Mouse (Mus musculus) liver, embryonic 16.5 days (tissue): Measurements from ENCODE around the gene Clk3. TPM values are rescaled to one million over a fixed set of nuclear protein-coding genes. Genes with fewer than 3 reads are reported as not detected.

Experiments used
- ATAC-seq: fragments of 200-750 bp; cut with Nextera tagmentation; 2 replicates; pipeline ENCODE4 v1.8.0; 2017; ENCODE audit warnings: low read depth, mild to moderate bottlenecking, moderate number of reproducible peaks, moderate library complexity
- H3K27ac ChIP-seq: fragments of 300-500 bp; sonication (generic); 2 replicates; pipeline ENCODE4 v1.5.1; 2014; ENCODE audit warnings: mild to moderate bottlenecking, low read length
- H3K27me3 ChIP-seq: fragments of 300-500 bp; sonication (generic); 2 replicates; pipeline ENCODE4 v1.6.1; 2014; ENCODE audit warnings: low read depth, low read length, mixed read lengths; ENCODE audit not compliant: control insufficient read depth, insufficient read depth
- H3K36me3 ChIP-seq: fragments of 300-500 bp; sonication (generic); 2 replicates; pipeline ENCODE4 v1.6.1; 2014; ENCODE audit warnings: mild to moderate bottlenecking; ENCODE audit not compliant: control insufficient read depth, insufficient read depth
- H3K4me1 ChIP-seq: fragments of 300-500 bp; sonication (generic); 2 replicates; pipeline ENCODE4 v1.6.1; 2014; ENCODE audit warnings: low read depth, low read length, mixed read lengths; ENCODE audit not compliant: control insufficient read depth
- H3K4me2 ChIP-seq: fragments of 300-500 bp; sonication (generic); 2 replicates; pipeline ENCODE4 v1.6.1; 2014; ENCODE audit warnings: low read depth, low read length, mixed read lengths
- H3K4me3 ChIP-seq: fragments of 300-500 bp; sonication (generic); 2 replicates; pipeline ENCODE4 v1.5.1; 2014; ENCODE audit warnings: low read depth, mild to moderate bottlenecking, low read length
- H3K9ac ChIP-seq: fragments of 300-500 bp; sonication (generic); 2 replicates; pipeline ENCODE4 v1.6.1; 2014; ENCODE audit warnings: low read depth, low read length
- H3K9me3 ChIP-seq: fragments of 300-500 bp; sonication (generic); replicated peaks from 2 replicates; pipeline ENCODE4 v1.6.1; 2016; ENCODE audit warnings: low read length; ENCODE audit not compliant: control insufficient read depth
- WGBS: fragments of 180-500 bp; shearing (Covaris S2); extraction: QIAGEN DNeasy Blood & Tissue Kit; methylation state at CpG from one replicate; pipeline ENCODE4 v1.1.7; 2014; ENCODE audit not compliant: insufficient replicate concordance; 5-methylcytosine and 5-hydroxymethylcytosine counted together
- polyA plus RNA-seq: library from polyadenylated mRNA; unstranded; fragments of >200 nt; fragmentation: Nextera tagmentation; extraction: Ambion mirVana; gene quantifications from 2 replicates; pipeline ENCODE4 v1.2.1, GENCODE M21; 2015

Gene Clk3
- polyA plus RNA-seq, 1 experiment from 2014 or later = 104 TPM

- ATAC-seq = no peak
- Histone ChIP-seq H3K27me3 (no peaks in the 10 kb centered on the region), H3K4me1 (peaks cover 30% of the 10 kb centered on the region), H3K27ac (no peak overlapping the region), H3K9ac (no peak overlapping the region), H3K9me3 (no peaks in the 10 kb centered on the region), H3K4me3 (no peak overlapping the region), H3K36me3 (no peaks in the 10 kb centered on the region), H3K4me2 (no peak overlapping the region)
- 29% methylated on average over 10 of the region's 10 CpGs for WGBS
Measured at GRCm38 (mm10) chr9:57805087-57805737, 39.6 kb upstream of the Clk3 start.

- no peak overlapping the region for H3K9ac ChIP-seq
- no peak overlapping the region for H3K27ac ChIP-seq
- no peak for ATAC-seq
- H3K9me3 ChIP-seq = no peaks in the 10 kb centered on the region
- peaks cover 31% of the 10 kb centered on the region for H3K4me1 ChIP-seq
- H3K27me3 ChIP-seq = no peaks in the 10 kb centered on the region
- H3K36me3 ChIP-seq = peaks cover 3% of the 10 kb centered on the region; the same call in 1 of the 2 replicates
- no peak overlapping the region for H3K4me3 ChIP-seq
- no peak overlapping the region for H3K4me2 ChIP-seq
- 46% methylated on average over 4 of the region's 4 CpGs for WGBS
Measured at GRCm38 (mm10) chr9:57803839-57804238, 38.2 kb upstream of the Clk3 start.

- peaks cover 3% of the 10 kb centered on the region; the same call in 1 of the 2 replicates for H3K36me3 ChIP-seq
- H3K9ac ChIP-seq = no peak overlapping the region
- H3K4me2 ChIP-seq = no peak overlapping the region
- peaks cover 31% of the 10 kb centered on the region for H3K4me1 ChIP-seq
- no peak overlapping the region for H3K27ac ChIP-seq
- no peak overlapping the region for H3K4me3 ChIP-seq
- H3K27me3 ChIP-seq = no peaks in the 10 kb centered on the region
- ATAC-seq = no peak
- WGBS = 6% methylated on average over 3 of the region's 3 CpGs
- no peaks in the 10 kb centered on the region for H3K9me3 ChIP-seq
Measured at GRCm38 (mm10) chr9:57803047-57803446, 37.4 kb upstream of the Clk3 start.

- ATAC-seq = peak; percentile 47
- Histone ChIP-seq H3K36me3 (peaks cover 19% of the 10 kb centered on the region), H3K27ac (no peak overlapping the region), H3K9ac (no peak overlapping the region), H3K9me3 (no peaks in the 10 kb centered on the region), H3K27me3 (no peaks in the 10 kb centered on the region), H3K4me2 (no peak overlapping the region), H3K4me1 (peaks cover 16% of the 10 kb centered on the region), H3K4me3 (no peak overlapping the region)
- WGBS = 53% methylated on average over 9 of the region's 9 CpGs
Measured at GRCm38 (mm10) chr9:57800325-57800975, 34.8 kb upstream of the Clk3 start.

GRCm38 (mm10) chr9:57798725-57799253 is 33.1 kb upstream of the Clk3 start:
- no peak overlapping the region for H3K9ac ChIP-seq
- no peak overlapping the region for H3K4me2 ChIP-seq
- H3K27me3 ChIP-seq = no peaks in the 10 kb centered on the region
- no peak overlapping the region for H3K4me3 ChIP-seq
- 56% methylated on average over 10 of the region's 10 CpGs for WGBS
- peaks cover 16% of the 10 kb centered on the region for H3K4me1 ChIP-seq
- ATAC-seq = peak; percentile 47; the same call in 1 of the 2 replicates
- H3K27ac ChIP-seq = 0 out of 2 replicates have a peak overlapping the region, but pooled peaks have one; percentile 4
- H3K36me3 ChIP-seq = peaks cover 24% of the 10 kb centered on the region
- no peaks in the 10 kb centered on the region for H3K9me3 ChIP-seq

- H3K27ac ChIP-seq = no peak overlapping the region
- no peaks in the 10 kb centered on the region for H3K27me3 ChIP-seq
- H3K9me3 ChIP-seq = no peaks in the 10 kb centered on the region
- H3K4me3 ChIP-seq = no peak overlapping the region
- 81% methylated on average over 8 of the region's 8 CpGs for WGBS
- no peak for ATAC-seq
- H3K9ac ChIP-seq = no peak overlapping the region
- H3K4me2 ChIP-seq = no peak overlapping the region
- peaks cover 9% of the 10 kb centered on the region for H3K4me1 ChIP-seq
- H3K36me3 ChIP-seq = peaks cover 28% of the 10 kb centered on the region
Measured at GRCm38 (mm10) chr9:57797456-57797855, 31.8 kb upstream of the Clk3 start.

- ATAC-seq = no peak
- Histone ChIP-seq H3K36me3 (peaks cover 12% of the 10 kb centered on the region), H3K4me1 (no peaks in the 10 kb centered on the region), H3K9ac (no peak overlapping the region), H3K4me2 (no peak overlapping the region), H3K27me3 (no peaks in the 10 kb centered on the region), H3K4me3 (no peak overlapping the region), H3K27ac (no peak overlapping the region), H3K9me3 (0 out of 2 replicates have a peak, but pooled peaks cover 2% of the 10 kb centered on the region)
- 32% methylated on average over 3 of the region's 3 CpGs for whole genome bisulfite sequencing
Measured at GRCm38 (mm10) chr9:57789733-57790132, 24.1 kb upstream of the Clk3 start.

- Histone ChIP-seq H3K4me3 (no peak overlapping the region), H3K36me3 (no peaks in the 10 kb centered on the region), H3K27ac (no peak overlapping the region), H3K27me3 (no peaks in the 10 kb centered on the region), H3K4me2 (no peak overlapping the region), H3K9me3 (0 out of 2 replicates have a peak, but pooled peaks cover 2% of the 10 kb centered on the region), H3K9ac (no peak overlapping the region), H3K4me1 (no peaks in the 10 kb centered on the region; the same call in 1 of the 2 replicates)
- 64% methylated on average over 3 of the region's 3 CpGs for WGBS
- no peak for ATAC-seq
Measured at GRCm38 (mm10) chr9:57782656-57783055, 17.0 kb upstream of the Clk3 start.

- peaks cover 37% of the 10 kb centered on the region for H3K4me1 ChIP-seq
Measured at GRCm38 (mm10) chr9:57775736-57776135, 10.1 kb upstream of the Clk3 start.

More at GRCm38 (mm10) chr9:57775736-57776135, 10.1 kb upstream of the Clk3 start:
- 54% methylated on average over 4 of the region's 4 CpGs for WGBS
- Histone ChIP-seq H3K4me2 (no peak overlapping the region), H3K4me3 (no peak overlapping the region), H3K27me3 (no peaks in the 10 kb centered on the region; the same call in 1 of the 2 replicates), H3K9ac (no peak overlapping the region), H3K9me3 (no peaks in the 10 kb centered on the region), H3K36me3 (no peaks in the 10 kb centered on the region), H3K27ac (no peak overlapping the region)
- no peak for ATAC-seq
